Mouse (Mus musculus) macrophage (primary cell): ENCODE results near the gene Nacc2. TPM values are rescaled to one million over a fixed set of nuclear protein-coding genes. Genes with fewer than 3 reads are reported as not detected.

Source experiments
- H3K27ac ChIP-seq: fragments of 350-480 bp; formaldehyde crosslinking; 2 replicates; pipeline ENCODE4 v1.9.0; 2021
- H3K36me3 ChIP-seq: fragments of 350-480 bp; formaldehyde crosslinking; 2 replicates; pipeline ENCODE4 v1.9.0; 2021; ENCODE audit errors: inconsistent target
- H3K4me3 ChIP-seq: fragments of 350-480 bp; formaldehyde crosslinking; 2 replicates; pipeline ENCODE4 v1.9.0; 2021; ENCODE audit errors: inconsistent target
- H3K79me2 ChIP-seq: fragments of 350-480 bp; formaldehyde crosslinking; 2 replicates; pipeline ENCODE4 v1.9.0; 2021; ENCODE audit errors: inconsistent target
- WGBS: methylation state at CpG from one replicate; pipeline ENCODE4 v1.1.7; 2026; ENCODE audit warnings: inconsistent platforms; ENCODE audit not compliant: missing documents; 5-methylcytosine and 5-hydroxymethylcytosine counted together
- polyA plus RNA-seq: library from polyadenylated mRNA; stranded (reverse); fragments of 250-400 nt; gene quantifications from 3 replicates; pipeline ENCODE4 v1.2.4, GENCODE M21; 2018; ENCODE audit warnings: inconsistent platforms
- total RNA-seq, 78 experiments: library from RNA; depleted of rRNA; stranded (reverse); fragments of 250-400 nt; gene quantifications; 1 replicate in 9 of 78; 2 replicates in 24 of 78; 3 replicates in 43 of 78; 4 replicates in 2 of 78; pipeline ENCODE4 v1.2.4; 2018; ENCODE audit warnings: inconsistent platforms in 56 of 78

The Nacc2 gene
- 10 to 100 TPM; 11.7 to 44.7 (median 31.1) TPM for total RNA-seq (2018; cell fraction: chromatin; rRNA removed)
- 10 to 100 TPM; 19.5 to 37.0 (median 29.6) TPM for total RNA-seq (2018; cell fraction: cytosol; rRNA removed)
- 10 to 100 TPM; 14.9 to 46.1 (median 27.3) TPM for total RNA-seq (2018; cell fraction: nucleus; rRNA removed)
- 16.9 to 21.8 TPM (median 19.0 TPM) in 3 replicates for polyA plus RNA-seq

GRCm38 (mm10) chr2:26123079-26123648 lies at the start of gene Nacc2:
TSS of gene Nacc2 (minus strand) at chr2:26123220.
- H3K27ac ChIP-seq = no peak within 1 kb of the TSS
- H3K36me3 ChIP-seq = no peaks in the 10 kb centered on the region
- 39% methylated on average over 9 of the region's 9 CpGs for WGBS
- no peaks in the 10 kb centered on the region; the same call in 1 of the 2 replicates for H3K79me2 ChIP-seq
- H3K4me3 ChIP-seq = peak within 1 kb of the TSS; percentile 49

GRCm38 (mm10) chr2:26172166-26172565 lies 49.1 kb upstream of the Nacc2 start:
- Histone ChIP-seq H3K4me3 (no peak overlapping the region), H3K36me3 (no peaks in the 10 kb centered on the region), H3K27ac (no peak overlapping the region), H3K79me2 (no peaks in the 10 kb centered on the region)
- 93% methylated on average over 2 of the region's 2 CpGs for WGBS

- WGBS = 66% methylated on average over 2 of the region's 2 CpGs
- H3K79me2 ChIP-seq = no peaks in the 10 kb centered on the region
- no peak overlapping the region for H3K4me3 ChIP-seq
- H3K27ac ChIP-seq = no peak overlapping the region
- H3K36me3 ChIP-seq = no peaks in the 10 kb centered on the region
Observed at GRCm38 (mm10) chr2:26170376-26170775, 47.4 kb upstream of the Nacc2 start.

DNA sequence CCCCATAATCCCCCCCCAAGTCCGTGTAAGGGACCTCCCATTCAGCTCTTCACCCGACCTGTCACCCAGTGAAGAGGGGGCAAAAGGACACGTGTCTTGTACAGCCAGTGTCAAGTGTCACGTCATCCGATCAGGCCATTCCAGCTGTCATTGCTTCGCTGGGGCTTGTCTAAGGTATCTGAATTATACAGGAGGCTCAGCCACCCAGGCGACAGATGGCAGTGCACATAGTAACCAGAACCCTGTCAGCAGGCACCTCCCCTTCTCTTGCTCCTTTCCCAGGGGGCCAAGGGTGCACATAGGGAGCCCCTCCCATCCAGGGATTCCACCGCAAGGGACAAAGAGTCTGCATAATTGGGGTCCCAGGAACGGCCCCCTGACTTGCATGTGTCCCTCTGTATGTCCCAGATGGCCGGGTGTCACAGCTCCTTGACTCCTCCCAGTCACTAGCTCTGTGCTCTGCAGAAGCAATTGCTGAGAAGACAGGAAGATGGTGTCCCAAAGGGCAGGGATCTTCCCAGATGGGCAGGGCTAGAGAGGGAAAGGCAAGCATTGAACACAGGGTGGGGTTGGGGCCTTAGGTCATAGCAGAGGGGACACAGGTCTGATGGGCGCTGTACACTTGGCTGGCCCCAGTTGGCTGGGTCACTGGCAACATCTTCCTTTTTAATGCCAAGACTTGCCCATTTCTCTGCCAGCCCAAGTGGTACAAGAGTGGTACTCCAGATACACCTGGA lies 46.0 kb upstream of the Nacc2 start:
- Histone ChIP-seq H3K27ac (no peak overlapping the region), H3K79me2 (no peaks in the 10 kb centered on the region)
- 61% methylated on average over 11 of the region's 11 CpGs for WGBS

DNA sequence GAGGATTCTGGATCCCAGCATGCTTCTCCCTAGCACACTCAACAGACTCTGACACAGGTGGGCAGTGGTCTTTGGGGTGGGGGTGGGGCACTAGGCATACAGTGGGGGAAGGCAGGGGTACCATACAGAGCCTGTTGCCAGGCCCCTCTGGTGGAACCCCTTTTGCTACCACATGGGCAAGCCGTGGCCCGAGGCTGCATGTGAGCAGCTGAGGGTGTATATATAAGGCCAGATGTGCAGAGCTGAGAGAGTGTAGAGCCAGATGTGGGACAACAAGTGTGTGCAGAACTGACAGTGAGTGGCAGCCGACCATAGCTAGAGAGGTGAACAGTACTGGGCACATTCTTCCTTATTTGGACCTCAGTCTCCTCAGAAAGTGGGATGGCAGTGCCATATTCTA lies 43.9 kb upstream of the Nacc2 start:
- Histone ChIP-seq H3K36me3 (no peaks in the 10 kb centered on the region), H3K4me3 (no peak overlapping the region), H3K27ac (no peak overlapping the region), H3K79me2 (no peaks in the 10 kb centered on the region)
- 91% methylated on average over 3 of the region's 3 CpGs for WGBS

More for the DNA sequence above, 46.0 kb upstream of the Nacc2 start:
- H3K4me3 ChIP-seq = no peak overlapping the region
- H3K36me3 ChIP-seq = no peaks in the 10 kb centered on the region

DNA sequence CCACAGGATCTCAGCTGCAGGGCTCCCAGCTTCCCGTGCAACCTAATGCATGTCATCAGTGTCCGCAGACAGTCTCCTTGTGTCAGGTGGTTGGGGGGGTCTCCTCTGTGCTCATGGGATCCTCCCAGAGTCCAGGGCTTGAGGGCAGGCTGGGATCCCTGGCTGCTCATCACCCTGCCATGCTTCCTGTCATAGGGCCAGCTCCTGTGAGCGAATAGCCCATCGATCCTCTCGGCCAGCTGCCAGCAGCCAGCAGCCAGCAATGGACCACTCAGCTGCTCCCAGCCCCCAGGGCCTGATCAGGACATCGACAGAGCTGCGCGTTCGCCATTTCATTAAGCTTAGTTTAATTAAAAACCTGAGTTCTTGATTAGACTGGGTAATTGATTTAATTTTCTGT lies 35.0 kb upstream of the Nacc2 start:
- Histone ChIP-seq H3K79me2 (no peaks in the 10 kb centered on the region), H3K27ac (no peak overlapping the region), H3K36me3 (no peaks in the 10 kb centered on the region), H3K4me3 (no peak overlapping the region)
- 93% methylated on average over 9 of the region's 9 CpGs for whole genome bisulfite sequencing

GRCm38 (mm10) chr2:26156191-26156977 lies 33.4 kb upstream of the Nacc2 start:
- Histone ChIP-seq H3K36me3 (no peaks in the 10 kb centered on the region), H3K79me2 (no peaks in the 10 kb centered on the region), H3K27ac (no peak overlapping the region), H3K4me3 (no peak overlapping the region)
- 87% methylated on average over 10 of the region's 10 CpGs for WGBS

GRCm38 (mm10) chr2:26155737-26156136 lies 32.7 kb upstream of the Nacc2 start:
- WGBS = 57% methylated on average over 3 of the region's 3 CpGs
- no peak overlapping the region for H3K27ac ChIP-seq
- no peak overlapping the region for H3K4me3 ChIP-seq
- no peaks in the 10 kb centered on the region for H3K79me2 ChIP-seq
- no peaks in the 10 kb centered on the region for H3K36me3 ChIP-seq

DNA sequence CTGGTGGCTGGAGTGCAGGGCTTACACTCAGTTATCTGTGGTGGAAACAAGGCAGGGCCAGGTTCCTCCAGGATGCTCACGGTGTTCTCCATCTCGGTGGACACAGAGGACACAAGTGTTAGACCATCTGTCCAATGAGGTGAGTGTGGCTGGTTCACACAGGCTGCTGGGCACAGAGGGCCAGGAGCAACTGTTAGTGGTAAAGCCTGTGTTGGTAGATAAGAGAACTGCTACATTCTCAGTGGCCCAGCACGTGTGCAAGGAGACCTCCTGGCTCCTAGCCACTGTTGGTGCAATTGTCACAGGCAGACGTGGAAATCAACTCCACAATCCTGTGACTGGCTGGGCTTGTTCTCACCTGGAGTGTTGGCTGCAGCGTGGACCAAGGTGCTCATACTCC lies 31.6 kb upstream of the Nacc2 start:
- Histone ChIP-seq H3K4me3 (no peak overlapping the region), H3K79me2 (no peaks in the 10 kb centered on the region), H3K27ac (no peak overlapping the region), H3K36me3 (no peaks in the 10 kb centered on the region)
- WGBS = 45% methylated on average over 5 of the region's 5 CpGs

GRCm38 (mm10) chr2:26153909-26154340 lies 30.9 kb upstream of the Nacc2 start:
- Histone ChIP-seq H3K79me2 (no peaks in the 10 kb centered on the region), H3K27ac (no peak overlapping the region), H3K36me3 (no peaks in the 10 kb centered on the region), H3K4me3 (no peak overlapping the region)
- 35% methylated on average over 4 of the region's 4 CpGs for WGBS

DNA sequence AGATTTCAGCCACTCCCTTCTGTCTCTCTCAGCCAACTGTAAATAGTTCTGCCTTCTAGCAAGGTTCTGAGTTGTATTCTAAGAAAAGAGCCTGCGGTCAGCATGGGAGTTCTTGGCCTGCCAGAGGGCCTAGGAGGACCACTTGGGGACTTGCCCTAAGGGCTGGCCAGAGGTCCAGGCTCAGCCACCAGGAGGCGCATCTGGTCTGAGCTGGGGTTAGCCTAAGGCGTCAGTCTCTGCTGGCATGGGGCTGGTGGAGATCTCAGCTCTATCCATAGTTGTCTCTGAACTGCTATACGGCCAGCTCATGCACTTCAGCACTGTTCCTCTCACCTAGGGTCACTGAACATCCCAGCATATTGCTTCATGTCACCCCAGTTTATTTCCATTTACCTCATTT lies 30.3 kb upstream of the Nacc2 start:
- 78% methylated on average over 4 of the region's 4 CpGs for WGBS
- no peak overlapping the region for H3K27ac ChIP-seq
- no peaks in the 10 kb centered on the region for H3K36me3 ChIP-seq

DNA sequence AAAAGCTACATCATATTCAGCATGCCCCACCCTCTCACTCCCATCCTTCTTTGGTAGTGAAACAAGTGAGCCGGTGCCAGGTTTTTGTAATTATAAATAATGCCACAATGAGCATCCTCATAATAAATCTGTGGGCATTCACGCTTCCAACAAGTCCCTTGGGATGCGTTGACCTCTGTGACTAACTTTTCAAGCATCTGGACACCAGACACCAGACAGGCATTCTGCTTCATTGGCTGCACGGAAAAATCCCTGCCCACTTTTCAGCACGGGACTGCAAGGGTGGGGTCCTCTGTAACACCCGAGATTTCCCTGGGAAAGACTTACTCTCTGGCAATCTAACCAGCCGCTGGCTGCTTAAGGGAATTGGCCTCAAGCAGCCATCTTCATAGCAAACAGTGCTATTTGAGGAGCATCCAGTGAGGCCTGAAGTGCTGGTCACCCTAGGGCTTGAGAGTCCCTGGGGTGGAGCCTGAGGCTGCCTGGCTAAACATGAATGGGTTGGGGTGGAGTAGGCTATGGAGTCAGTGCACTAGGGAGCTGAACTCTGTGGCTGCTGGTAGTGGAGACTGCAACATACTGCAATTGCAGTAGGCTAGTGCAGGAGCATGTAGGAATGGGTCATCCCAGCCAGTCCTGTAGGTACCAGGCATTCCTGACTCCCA lies 24.8 kb upstream of the Nacc2 start:
- H3K4me3 ChIP-seq = no peak overlapping the region
- no peaks in the 10 kb centered on the region for H3K36me3 ChIP-seq
- H3K79me2 ChIP-seq = no peaks in the 10 kb centered on the region
- WGBS = 91% methylated on average over 7 of the region's 7 CpGs
- H3K27ac ChIP-seq = no peak overlapping the region

More for the DNA sequence above, 30.3 kb upstream of the Nacc2 start:
- no peaks in the 10 kb centered on the region for H3K79me2 ChIP-seq
- H3K4me3 ChIP-seq = no peak overlapping the region

DNA sequence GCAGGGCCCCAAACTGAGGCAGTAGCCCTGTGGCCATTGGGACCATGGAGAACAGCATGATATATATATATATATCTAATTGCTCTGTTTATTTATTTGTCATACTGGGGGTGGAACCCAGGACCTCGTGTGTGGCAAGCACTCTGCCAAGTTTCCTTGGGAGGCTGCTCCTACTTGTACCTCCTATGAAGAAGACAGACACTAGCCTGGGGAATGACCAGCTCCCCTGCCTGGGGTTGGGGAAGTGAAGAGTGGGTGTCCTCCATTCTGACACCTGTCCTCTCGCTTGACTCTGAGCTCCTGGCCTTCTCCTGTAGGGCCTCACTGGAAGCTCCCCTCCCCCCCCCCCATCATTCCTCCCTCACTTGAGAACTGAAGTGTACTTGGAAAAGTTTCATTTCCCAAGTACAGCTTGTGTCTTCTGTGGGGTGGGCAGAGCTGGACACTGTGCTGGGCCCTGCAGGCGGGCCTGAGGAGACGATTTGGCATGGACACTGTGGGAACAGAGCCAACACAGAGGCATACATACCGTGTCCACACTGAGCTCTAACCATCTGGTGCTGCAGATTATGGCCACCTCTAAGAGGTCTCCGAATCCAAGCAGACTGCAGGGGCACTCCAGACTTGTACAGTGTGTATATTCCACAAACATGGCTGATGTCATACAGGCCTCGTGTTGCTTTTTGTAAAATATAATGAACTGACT lies 23.5 kb upstream of the Nacc2 start:
- Histone ChIP-seq H3K4me3 (no peak overlapping the region), H3K27ac (no peak overlapping the region), H3K36me3 (no peaks in the 10 kb centered on the region), H3K79me2 (no peaks in the 10 kb centered on the region)
- WGBS = 77% methylated on average over 6 of the region's 7 CpGs

DNA sequence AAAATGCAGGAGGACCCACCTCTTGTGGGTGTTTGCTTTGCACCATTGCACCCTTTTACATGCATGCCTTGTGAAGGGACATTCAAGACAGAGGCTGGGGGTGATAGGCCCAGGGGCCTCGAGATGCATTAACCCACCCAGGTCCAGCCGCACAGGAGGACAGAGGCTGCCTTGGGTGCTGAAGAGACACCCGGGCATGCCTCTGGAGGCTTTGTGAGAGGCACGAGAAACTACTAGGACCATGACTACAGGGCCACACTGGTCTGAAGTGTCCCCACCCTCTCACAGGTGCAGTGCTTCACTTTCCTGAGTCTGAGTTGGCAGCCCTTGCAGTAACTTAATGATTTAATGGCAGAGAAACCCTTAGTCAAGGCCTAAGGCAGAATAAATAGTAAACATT lies 22.1 kb upstream of the Nacc2 start:
- no peaks in the 10 kb centered on the region for H3K36me3 ChIP-seq
- H3K79me2 ChIP-seq = no peaks in the 10 kb centered on the region
- WGBS = 97% methylated on average over 4 of the region's 4 CpGs
- H3K27ac ChIP-seq = no peak overlapping the region
- H3K4me3 ChIP-seq = no peak overlapping the region
